Mouse (Mus musculus) kidney, adult 2 months (tissue): ENCODE data around the gene Ccnl2.

Experiments
- CTCF ChIP-seq: fragments of 200-500 bp; conservative IDR thresholded peaks from 2 replicates; pipeline ENCODE4 v1.5.1; 2011; ENCODE audit warnings: low read depth, mild to moderate bottlenecking, control low read depth, low read length, moderate library complexity, mixed read lengths; ENCODE audit not compliant: insufficient read depth, insufficient read length
- POLR2A ChIP-seq: fragments of 200-500 bp; IDR thresholded peaks from one replicate; pipeline ENCODE4 v1.6.1; 2011; ENCODE audit warnings: low read depth, low read length, control low read depth

DNA sequence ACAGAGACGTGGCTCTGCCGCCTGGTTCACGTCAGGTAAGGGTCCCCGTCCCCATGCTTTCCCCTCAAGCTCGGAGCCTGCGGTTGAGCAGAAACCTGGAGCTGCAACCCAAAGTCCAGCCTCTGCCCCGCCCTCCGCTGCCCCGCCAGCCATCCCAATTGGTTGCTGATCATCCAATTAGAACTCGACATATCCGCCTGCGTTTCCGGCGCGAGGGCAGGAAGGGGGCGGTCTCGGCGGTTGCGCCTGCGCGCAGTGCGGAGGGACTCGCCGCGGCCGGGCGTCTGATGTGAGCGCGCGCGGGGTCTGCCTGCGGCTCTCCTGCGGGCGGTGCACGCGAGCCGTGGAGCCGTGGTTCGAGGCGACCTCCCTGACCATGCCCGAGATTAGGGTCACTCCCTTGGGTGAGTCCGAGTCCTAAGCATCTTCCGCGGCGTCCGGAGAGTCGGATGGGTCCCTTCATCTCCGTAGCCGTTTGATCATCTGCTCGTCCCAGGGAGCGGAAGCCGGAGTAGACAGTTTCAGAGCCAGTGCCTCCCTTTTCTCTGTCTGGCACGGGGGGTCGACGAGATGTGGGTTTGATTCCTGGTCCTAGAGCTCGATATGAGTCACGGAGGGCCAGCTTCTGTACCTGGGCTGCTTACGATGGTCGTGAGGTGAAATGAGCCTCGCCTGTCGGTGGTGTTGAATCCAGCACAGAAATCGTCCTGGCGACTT lies 57.2 kb downstream of the Ccnl2 start, which contains the start of the genes Cptp and Ints11:
- peak; percentile 34; the same call in 1 of the 2 replicates for TF ChIP-seq CTCF
- no peak for TF ChIP-seq POLR2A
